Mouse (Mus musculus) MEL (cell line): ENCODE measurements around the gene Arhgap29. TPM values are rescaled to one million over a fixed set of nuclear protein-coding genes. Genes with fewer than 3 reads are reported as not detected.

Experiments
- DNase-seq: peaks from one replicate; pipeline ENCODE4 v3.0.0; 2011; ENCODE audit warnings: low read depth, low spot score
- H3K27ac ChIP-seq: 2 replicates; pipeline ENCODE4 v1.5.1; 2012; ENCODE audit warnings: low read depth, mild to moderate bottlenecking, control low read depth, low read length, moderate library complexity; ENCODE audit not compliant: control insufficient read depth
- H3K27me3 ChIP-seq, 2 experiments: fragments of 150-350 bp in 1 of 2; sonication (generic) in 1 of 2; 2 replicates each; pipeline ENCODE4 v1.6.1; 2012; ENCODE audit warnings: low read length in 2 of 2, mild to moderate bottlenecking in 2 of 2, improper control_type of control experiment in 1 of 2, moderate library complexity in 1 of 2; ENCODE audit not compliant: insufficient read depth in 2 of 2, control insufficient read depth in 1 of 2
- H3K36me3 ChIP-seq, 2 experiments: 2 replicates each; pipeline ENCODE4 v1.6.1; 2012 to 2014; ENCODE audit warnings: low read length in 2 of 2, improper control_type of control experiment in 1 of 2, inconsistent platforms in 1 of 2, mild to moderate bottlenecking in 1 of 2; ENCODE audit not compliant: insufficient read depth in 2 of 2, control insufficient read depth in 1 of 2
- H3K4me1 ChIP-seq, 2 experiments: fragments of 150-350 bp in 1 of 2; sonication (generic) in 1 of 2; 2 replicates each; pipeline ENCODE4 v1.6.1; 2012; ENCODE audit warnings: low read length in 2 of 2, improper control_type of control experiment in 1 of 2, mild to moderate bottlenecking in 1 of 2; ENCODE audit not compliant: insufficient read depth in 2 of 2, control insufficient read depth in 1 of 2
- H3K4me3 ChIP-seq, 2 experiments: fragments of 150-350 bp in 1 of 2; sonication (generic) in 1 of 2; 2 replicates each; pipeline ENCODE4 v1.5.1; 2012; ENCODE audit warnings: low read depth in 2 of 2, low read length in 2 of 2, mild to moderate bottlenecking in 2 of 2, moderate library complexity in 2 of 2, control low read depth in 1 of 2, improper control_type of control experiment in 1 of 2; ENCODE audit not compliant: control insufficient read depth in 1 of 2, insufficient read depth in 1 of 2
- H3K79me2 ChIP-seq: 2 replicates; pipeline ENCODE4 v1.6.1; 2012; ENCODE audit warnings: mild to moderate bottlenecking, low read length, moderate library complexity; ENCODE audit not compliant: control insufficient read depth, poor library complexity, insufficient read depth
- H3K9ac ChIP-seq: 2 replicates; pipeline ENCODE4 v1.6.1; 2012; ENCODE audit warnings: low read depth, mild to moderate bottlenecking, control low read depth, low read length, moderate library complexity; ENCODE audit not compliant: control insufficient read depth, poor library complexity, severe bottlenecking
- H3K9me3 ChIP-seq: fragments of 150-350 bp; sonication (generic); replicated peaks from 2 replicates; pipeline ENCODE4 v1.6.1; 2012; ENCODE audit warnings: mild to moderate bottlenecking, low read length, improper control_type of control experiment, moderate library complexity; ENCODE audit not compliant: insufficient read depth
- CHD2 ChIP-seq: IDR thresholded peaks from 2 replicates; pipeline ENCODE4 v1.6.1; 2011; ENCODE audit warnings: low read length, improper control_type of control experiment
- CTCF ChIP-seq, 3 experiments: IDR thresholded peaks in 2 of 3; conservative IDR thresholded peaks in 1 of 3; 2 replicates each; pipeline ENCODE4 v1.5.1; 2011 to 2012; ENCODE audit warnings: low read length in 3 of 3, low read depth in 2 of 3, mild to moderate bottlenecking in 2 of 3, improper control_type of control experiment in 1 of 3, inconsistent platforms in 1 of 3, mixed read lengths in 1 of 3, moderate library complexity in 1 of 3; ENCODE audit not compliant: control insufficient read depth in 1 of 3, insufficient read depth in 1 of 3, poor library complexity in 1 of 3, severe bottlenecking in 1 of 3
- ELF1 ChIP-seq: IDR thresholded peaks from 2 replicates; pipeline ENCODE4 v1.6.1; 2014; ENCODE audit warnings: low read depth, mild to moderate bottlenecking, inconsistent platforms, low read length, improper control_type of control experiment, moderate library complexity
- ETS1 ChIP-seq: IDR thresholded peaks from 2 replicates; pipeline ENCODE4 v1.6.1; 2012; ENCODE audit warnings: low read depth, mild to moderate bottlenecking, inconsistent platforms, low read length, improper control_type of control experiment, moderate library complexity
- GATA1 ChIP-seq: IDR thresholded peaks from 2 replicates; pipeline ENCODE4 v1.6.1; 2011; ENCODE audit warnings: low read depth, low read length, improper control_type of control experiment
- JUND ChIP-seq: IDR thresholded peaks from 2 replicates; pipeline ENCODE4 v1.6.1; 2011; ENCODE audit warnings: low read depth, mild to moderate bottlenecking, improper control_type of control experiment, low read length
- KAT2A ChIP-seq: conservative IDR thresholded peaks from 2 replicates; pipeline ENCODE4 v1.6.1; 2012; ENCODE audit warnings: low read depth, low read length, improper control_type of control experiment, inconsistent platforms
- MAZ ChIP-seq: IDR thresholded peaks from 2 replicates; pipeline ENCODE4 v1.6.1; 2012; ENCODE audit warnings: low read depth, mild to moderate bottlenecking, inconsistent platforms, low read length, improper control_type of control experiment
- MEF2A ChIP-seq: IDR thresholded peaks from 2 replicates; pipeline ENCODE4 v1.6.1; 2014; ENCODE audit warnings: low read depth, mild to moderate bottlenecking, inconsistent platforms, low read length, improper control_type of control experiment; ENCODE audit not compliant: poor library complexity, insufficient replicate concordance, severe bottlenecking; ENCODE audit errors: extremely low read depth
- MYB ChIP-seq: IDR thresholded peaks from 2 replicates; pipeline ENCODE4 v1.6.1; 2011; ENCODE audit warnings: mild to moderate bottlenecking, low read depth, low read length, improper control_type of control experiment
- NELFE ChIP-seq: IDR thresholded peaks from 2 replicates; pipeline ENCODE4 v1.6.1; 2011; ENCODE audit warnings: low read depth, low read length, improper control_type of control experiment
- NRF1 ChIP-seq: IDR thresholded peaks from 2 replicates; pipeline ENCODE4 v1.6.1; 2014; ENCODE audit warnings: low read depth, mild to moderate bottlenecking, inconsistent platforms, low read length, improper control_type of control experiment, moderate library complexity; ENCODE audit not compliant: poor library complexity, insufficient read depth, severe bottlenecking
- UBTF ChIP-seq: IDR thresholded peaks from 2 replicates; pipeline ENCODE4 v1.6.1; 2012; ENCODE audit warnings: low read depth, mild to moderate bottlenecking, inconsistent platforms, low read length, improper control_type of control experiment, moderate library complexity, borderline replicate concordance; ENCODE audit not compliant: insufficient read depth
- USF2 ChIP-seq, 2 experiments: IDR thresholded peaks; 2 replicates each; pipeline ENCODE4 v1.6.1; 2011 to 2012; ENCODE audit warnings: improper control_type of control experiment in 2 of 2, low read length in 2 of 2, borderline replicate concordance in 1 of 2, inconsistent platforms in 1 of 2, low read depth in 1 of 2, mild to moderate bottlenecking in 1 of 2; ENCODE audit not compliant: insufficient read depth in 1 of 2
- ZC3H11A ChIP-seq: IDR thresholded peaks from 2 replicates; pipeline ENCODE4 v1.6.1; 2012; ENCODE audit warnings: low read depth, mild to moderate bottlenecking, inconsistent platforms, low read length, improper control_type of control experiment
- ZKSCAN1 ChIP-seq: IDR thresholded peaks from 2 replicates; pipeline ENCODE4 v1.6.1; 2012; ENCODE audit warnings: low read depth, mild to moderate bottlenecking, inconsistent platforms, low read length, improper control_type of control experiment, moderate library complexity
- polyA plus RNA-seq, 2 experiments: library from polyadenylated mRNA; stranded (reverse) in 1 of 2; unstranded in 1 of 2; fragments of >175 nt in 1 of 2; fragments of >200 nt in 1 of 2; gene quantifications; 2 replicates each; pipeline versions ENCODE4 v1.2.1 to v1.2.4; 2012; ENCODE audit warnings: low replicate concordance in 2 of 2, low read depth in 1 of 2; ENCODE audit not compliant: insufficient read length in 2 of 2, insufficient read depth in 1 of 2, missing spikeins in 1 of 2
- total RNA-seq: library from RNA; depleted of rRNA; stranded (reverse); fragments of 300-350 nt; gene quantifications from 2 replicates; pipeline ENCODE4 v1.2.3, GENCODE M21; 2012

Arhgap29 gene
- total and polyA plus RNA-seq, 3 experiments = 0.19 to 0.23 TPM; not detected in 1

- H3K27ac ChIP-seq = no peak overlapping the region
- no peaks in the 10 kb centered on the region for H3K79me2 ChIP-seq
- no peaks in the 10 kb centered on the region for H3K27me3 ChIP-seq
- H3K9me3 ChIP-seq = no peaks in the 10 kb centered on the region
- DNase-seq = no peak
- H3K4me3 ChIP-seq = no peak overlapping the region
- H3K9ac ChIP-seq = no peak overlapping the region
- H3K4me1 ChIP-seq = no peaks in the 10 kb centered on the region
- TF ChIP-seq NELFE (no peak), JUND (no peak), MAZ (no peak)
- no peaks in the 10 kb centered on the region for H3K36me3 ChIP-seq
Observed at GRCm38 (mm10) chr3:122001568-122001967, 49.2 kb downstream of the Arhgap29 start.

DNA sequence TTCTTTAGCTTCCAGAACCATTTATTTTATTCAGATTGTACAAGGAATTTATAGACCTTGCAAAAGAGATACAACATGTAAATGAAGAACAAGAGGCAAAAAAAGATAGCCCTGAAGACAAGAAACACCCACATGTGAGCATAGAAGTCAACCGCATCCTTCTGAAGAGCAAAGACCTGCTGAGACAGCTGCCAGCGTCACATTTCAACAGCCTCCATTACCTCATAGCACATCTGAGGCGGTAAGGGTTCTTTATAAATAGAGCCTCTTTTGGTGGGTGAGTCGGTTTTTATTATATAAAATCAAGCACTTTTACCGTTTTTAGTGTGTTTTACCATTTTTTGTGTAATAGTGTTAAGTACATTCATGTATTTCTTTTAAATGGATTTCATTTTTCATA lies 57.5 kb downstream of the Arhgap29 start:
- H3K9ac ChIP-seq = no peak overlapping the region
- H3K4me1 ChIP-seq = no peaks in the 10 kb centered on the region
- no peaks in the 10 kb centered on the region for H3K36me3 ChIP-seq
- H3K27ac ChIP-seq = no peak overlapping the region
- DNase-seq = no peak
- no peak for TF ChIP-seq ELF1
- no peak for TF ChIP-seq ETS1
- no peak for TF ChIP-seq KAT2A
- TF ChIP-seq UBTF = no peak
- TF ChIP-seq MEF2A = no peak
- no peak for TF ChIP-seq MYB
- no peak for TF ChIP-seq USF2 (IDR thresholded peaks at IDR 0.05; ENCODE audit: borderline replicate concordance in 1 of 2, insufficient read depth in 1 of 2, low read depth in 1 of 2, low read length in 2 of 2)
- TF ChIP-seq NRF1 = no peak
- no peak for TF ChIP-seq GATA1
- no peak for TF ChIP-seq CHD2
- TF ChIP-seq ZC3H11A = no peak
- no peak for TF ChIP-seq CTCF (IDR thresholded peaks at IDR 0.05 in 2 of 3, conservative IDR thresholded peaks at IDR 0.05 in 1 of 3; ENCODE audit: control insufficient read depth in 1 of 3, insufficient read depth in 1 of 3, low read depth in 2 of 3, low read length in 3 of 3, poor library complexity in 1 of 3, severe bottlenecking in 1 of 3)
- TF ChIP-seq ZKSCAN1 = no peak
- no peak overlapping the region for H3K4me3 ChIP-seq
- no peaks in the 10 kb centered on the region for H3K27me3 ChIP-seq
- H3K79me2 ChIP-seq = no peaks in the 10 kb centered on the region
- no peaks in the 10 kb centered on the region for H3K9me3 ChIP-seq
